Mouse (Mus musculus) heart, postnatal 25 days (tissue): ENCODE data around the gene Adra2c. TPM values are rescaled to one million over a fixed set of nuclear protein-coding genes. Genes with fewer than 3 reads are reported as not detected.

Experiments
- DNase-seq: peaks from one replicate; pipeline ENCODE4 v3.0.0; 2022; ENCODE audit warnings: low spot score
- intact Hi-C: fragments of 180-260 bp; cut with DNase I; formaldehyde crosslinking; loops from one replicate; pipeline ENCODE4 v1.15.1; 2025
- total RNA-seq, 2 experiments: library from RNA; stranded (reverse); gene quantifications; 2 replicates each; pipeline ENCODE4 v1.2.3; 2021

Adra2c gene
- under 1 TPM; 0.34 to 0.47 TPM for total RNA-seq

DNA sequence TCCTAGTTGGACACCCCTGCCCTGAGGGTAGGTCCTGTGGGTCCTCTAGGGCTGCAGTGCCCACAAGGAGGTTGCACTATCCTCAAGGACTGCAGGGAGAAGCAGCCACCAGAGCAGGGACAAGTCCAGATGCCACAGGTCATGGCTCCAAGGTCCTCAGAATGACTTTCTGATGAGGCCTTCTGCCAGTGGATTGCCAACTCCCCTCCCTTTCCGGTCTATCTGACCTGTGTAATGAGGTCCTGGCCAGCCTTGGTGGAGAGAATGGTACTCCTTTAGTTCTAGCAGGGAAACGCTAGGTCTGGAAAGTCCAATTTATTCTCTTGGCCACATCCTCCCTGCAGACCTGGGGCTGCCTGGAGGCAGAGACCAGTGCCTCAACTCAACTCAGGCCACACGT lies at the start of gene Adra2c:
Gene Adra2c, plus strand, starts transcription at position 301 of the 400 bp plus-strand sequence.
- intact Hi-C loops, result no loop called here
- DNase-seq, result no peak

DNA sequence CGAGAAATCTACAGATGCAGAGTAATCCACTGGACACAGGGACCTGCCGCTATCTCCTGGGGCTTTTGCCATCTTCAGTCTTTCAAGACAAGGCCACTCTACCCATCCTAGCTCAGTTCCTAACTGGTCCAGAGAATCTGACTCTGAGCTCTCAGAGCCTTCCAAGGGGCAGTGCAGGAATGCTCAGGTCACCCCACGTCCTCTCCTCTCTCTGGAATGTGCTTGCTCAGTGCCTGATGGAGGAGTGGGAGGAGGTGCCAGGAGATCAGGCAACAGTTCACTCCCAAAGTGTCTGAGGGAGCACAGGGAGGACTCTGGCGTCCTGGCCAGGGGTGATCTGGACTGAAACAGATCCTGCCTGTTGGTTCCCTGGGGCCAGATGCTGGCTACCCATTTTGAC lies 45.0 kb upstream of the Adra2c start:
- DNase-seq, result no peak
- intact Hi-C loops, result no loop called here

DNA sequence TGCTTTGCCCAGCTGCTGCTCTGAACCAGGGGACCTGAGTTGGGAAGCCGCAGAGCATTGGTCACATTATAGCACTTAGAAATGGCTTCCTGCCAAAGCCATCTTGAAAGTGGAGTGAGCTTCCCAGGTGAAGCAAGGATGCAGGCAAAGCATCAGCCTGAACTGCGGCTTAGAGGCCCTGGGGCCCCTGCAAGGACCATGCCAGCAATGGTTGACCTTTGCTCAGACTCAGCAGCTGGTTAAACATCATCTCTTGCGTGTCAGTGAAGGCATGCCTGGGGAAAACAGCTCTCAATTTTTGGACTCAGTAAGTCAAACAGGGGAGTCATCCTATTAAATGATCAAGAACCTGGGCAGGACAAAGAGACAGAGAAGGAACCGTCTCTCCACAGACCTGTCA lies 40.4 kb upstream of the Adra2c start:
- no peak for DNase-seq
- intact Hi-C loops, result no loop called here

- DNase-seq, result no peak
- intact Hi-C loops, result no loop called here
Measured at GRCm38 (mm10) chr5:35238627-35239026, 39.5 kb upstream of the Adra2c start.

DNA sequence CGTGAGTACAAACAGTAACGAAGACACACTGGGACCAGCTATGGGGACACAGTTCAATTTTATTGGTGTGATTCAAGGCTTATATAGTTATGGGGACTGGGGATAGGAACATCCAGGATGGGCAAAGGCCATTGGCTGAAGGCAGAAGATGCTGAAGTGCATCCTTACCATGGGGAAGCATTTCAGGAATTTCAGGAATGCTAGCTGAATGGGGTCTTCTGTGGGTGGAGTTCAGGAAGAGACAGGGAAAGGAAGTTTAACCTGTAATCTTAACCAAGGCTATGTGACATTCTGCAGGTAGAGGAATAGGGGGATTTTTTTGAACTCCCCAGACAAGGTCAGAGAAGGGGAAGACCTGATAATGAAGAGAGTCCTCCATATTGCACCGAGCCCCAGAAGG lies 36.6 kb upstream of the Adra2c start:
- intact Hi-C loops, result loop anchor here (10.0 kb wide), 1 partner anchor 103 kb away; no protein-coding TSS in a partner anchor
- DNase-seq, result no peak

GRCm38 (mm10) chr5:35244204-35244603 lies 33.9 kb upstream of the Adra2c start:
- intact Hi-C loops, result loop anchor here (10.0 kb wide), 1 partner anchor 101 kb away; no protein-coding TSS in a partner anchor
- DNase-seq, result no peak

- intact Hi-C loops, result loop anchor here (10.0 kb wide), 1 partner anchor 99 kb away; no protein-coding TSS in a partner anchor
- DNase-seq, result no peak
Measured at GRCm38 (mm10) chr5:35245555-35246273, 32.4 kb upstream of the Adra2c start.

- intact Hi-C loops, result no loop called here
- DNase-seq, result no peak
Measured at GRCm38 (mm10) chr5:35254964-35255716, 23.0 kb upstream of the Adra2c start.

GRCm38 (mm10) chr5:35263716-35264115 lies 14.4 kb upstream of the Adra2c start:
- no peak for DNase-seq
- intact Hi-C loops, result no loop called here

DNA sequence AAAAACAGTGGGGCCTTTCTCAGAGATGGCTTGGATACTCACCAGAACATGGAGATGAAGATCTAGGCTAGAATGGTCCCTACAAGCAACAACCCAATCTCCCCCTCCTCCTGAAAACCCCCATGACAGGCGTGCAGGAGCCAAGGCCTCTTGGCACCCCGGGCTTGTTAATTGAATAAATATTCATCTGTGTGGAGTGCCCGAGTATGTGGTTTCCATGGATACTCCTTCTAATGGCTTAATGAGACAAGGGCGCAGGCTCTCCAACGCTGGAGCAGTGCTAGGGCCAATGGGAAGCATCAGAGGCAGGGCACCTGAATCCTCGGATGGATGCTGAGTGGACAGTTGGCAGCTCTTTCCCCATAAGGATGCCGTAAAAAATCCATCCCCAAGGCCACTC lies 10.6 kb upstream of the Adra2c start:
- intact Hi-C loops, result no loop called here
- DNase-seq, result no peak

- intact Hi-C loops, result no loop called here
- DNase-seq, result no peak
Measured at GRCm38 (mm10) chr5:35275356-35275755, 2.8 kb upstream of the Adra2c start.

GRCm38 (mm10) chr5:35278741-35279695 lies 899 bp downstream of the Adra2c start:
- intact Hi-C loops, result no loop called here
- no peak for DNase-seq

DNA sequence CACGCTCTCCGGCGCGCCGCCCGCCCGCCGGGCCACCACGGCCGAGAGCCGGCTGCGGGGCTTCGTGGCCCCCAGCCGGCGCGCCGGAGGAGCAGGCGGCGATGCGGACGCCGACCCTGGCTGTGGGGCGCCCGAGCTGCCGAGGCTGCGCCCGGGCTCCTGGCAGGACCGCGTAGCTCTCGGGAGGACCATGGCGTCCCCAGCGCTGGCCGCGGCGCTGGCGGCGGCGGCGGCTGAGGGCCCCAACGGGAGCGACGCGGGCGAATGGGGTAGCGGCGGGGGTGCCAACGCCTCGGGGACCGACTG lies 1.5 kb downstream of the Adra2c start:
- intact Hi-C loops, result no loop called here
- no peak for DNase-seq

DNA sequence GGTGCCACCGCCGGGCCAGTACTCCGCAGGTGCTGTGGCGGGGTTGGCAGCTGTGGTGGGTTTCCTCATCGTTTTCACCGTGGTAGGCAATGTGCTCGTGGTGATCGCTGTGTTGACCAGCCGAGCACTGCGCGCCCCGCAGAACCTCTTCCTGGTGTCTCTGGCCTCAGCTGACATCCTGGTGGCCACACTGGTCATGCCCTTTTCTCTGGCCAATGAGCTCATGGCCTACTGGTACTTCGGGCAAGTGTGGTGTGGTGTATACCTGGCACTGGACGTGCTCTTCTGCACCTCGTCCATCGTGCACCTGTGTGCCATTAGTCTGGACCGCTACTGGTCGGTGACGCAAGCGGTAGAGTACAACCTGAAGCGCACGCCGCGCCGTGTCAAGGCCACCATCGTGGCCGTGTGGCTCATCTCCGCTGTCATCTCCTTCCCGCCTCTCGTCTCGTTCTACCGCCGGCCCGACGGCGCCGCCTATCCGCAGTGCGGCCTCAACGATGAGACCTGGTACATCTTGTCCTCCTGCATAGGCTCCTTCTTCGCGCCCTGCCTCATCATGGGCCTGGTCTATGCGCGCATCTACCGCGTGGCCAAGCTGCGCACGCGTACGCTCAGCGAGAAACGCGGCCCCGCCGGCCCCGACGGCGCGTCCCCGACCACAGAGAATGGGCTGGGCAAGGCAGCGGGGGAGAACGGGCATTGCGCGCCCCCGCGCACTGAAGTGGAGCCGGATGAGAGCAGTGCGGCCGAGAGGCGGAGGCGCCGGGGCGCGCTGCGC lies 2.1 kb downstream of the Adra2c start:
- intact Hi-C loops, result no loop called here
- no peak for DNase-seq

- intact Hi-C loops, result no loop called here
- DNase-seq, result no peak
Measured at GRCm38 (mm10) chr5:35280783-35281165, 2.7 kb downstream of the Adra2c start.

DNA sequence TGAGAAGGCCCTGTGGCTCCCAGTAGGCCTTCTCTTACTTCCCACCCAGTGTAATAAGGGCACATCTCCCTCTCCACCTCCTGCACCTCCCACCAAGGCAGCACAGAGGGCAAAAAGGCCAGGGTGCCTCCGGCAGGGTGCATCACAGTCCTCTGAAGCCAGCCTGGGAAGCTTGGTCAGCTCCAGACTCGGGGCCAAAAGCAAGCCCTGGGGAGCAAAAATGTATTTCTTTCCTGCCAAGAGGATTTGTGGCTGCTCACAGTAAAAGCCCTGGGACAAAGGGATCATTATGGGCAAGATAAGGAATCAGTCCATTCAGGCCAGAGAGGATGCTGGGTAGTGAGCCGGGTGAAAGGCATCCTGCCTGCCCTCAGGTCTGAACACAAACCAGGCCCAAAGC lies 7.2 kb downstream of the Adra2c start:
- intact Hi-C loops, result no loop called here
- DNase-seq, result no peak

DNA sequence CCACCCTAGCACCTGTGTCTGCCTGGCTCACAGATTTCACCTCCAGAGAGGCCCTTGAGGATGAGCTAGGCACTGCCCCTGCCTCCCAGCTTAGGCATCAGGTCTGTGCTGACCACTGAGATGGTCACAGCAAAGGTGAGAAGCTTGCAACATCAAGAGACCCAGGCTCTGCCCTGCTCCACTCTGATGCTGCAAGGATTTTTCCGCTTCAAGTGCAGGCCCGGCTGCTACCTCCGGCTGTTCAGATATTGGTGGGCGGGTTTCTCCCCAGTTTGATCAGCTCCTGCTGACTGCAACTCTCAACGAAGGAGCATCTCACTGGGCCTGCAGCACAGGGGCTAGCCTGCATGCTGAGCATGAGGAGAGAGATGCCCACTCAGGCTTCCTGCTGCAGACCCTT lies 8.1 kb downstream of the Adra2c start:
- intact Hi-C loops, result no loop called here
- no peak for DNase-seq

GRCm38 (mm10) chr5:35299621-35300020 lies 21.5 kb downstream of the Adra2c start:
- DNase-seq, result no peak
- intact Hi-C loops, result no loop called here

- intact Hi-C loops, result no loop called here
- DNase-seq, result no peak
Measured at GRCm38 (mm10) chr5:35304191-35304590, 26.1 kb downstream of the Adra2c start.

DNA sequence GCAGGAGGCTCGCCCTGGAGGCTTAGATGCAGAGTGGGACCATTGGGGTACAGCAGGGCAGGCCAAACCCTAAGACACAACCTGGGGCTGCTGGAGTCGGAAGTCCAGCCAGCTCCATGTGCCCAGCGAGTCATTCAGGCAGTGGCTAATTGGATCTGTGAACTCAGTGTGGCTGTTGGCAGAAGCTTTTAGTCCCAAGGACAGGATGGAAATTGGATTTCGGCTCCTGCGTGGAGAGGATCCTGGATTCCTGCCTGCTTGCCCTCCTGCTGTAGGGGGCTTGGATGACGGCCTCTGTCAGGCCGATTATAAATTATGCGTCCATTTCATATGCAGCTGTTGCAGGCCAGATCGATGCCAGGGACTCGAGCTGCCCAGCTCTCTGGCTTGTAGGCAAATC lies 27.2 kb downstream of the Adra2c start:
- intact Hi-C loops, result no loop called here

More for the DNA sequence above, 27.2 kb downstream of the Adra2c start:
- DNase-seq, result no peak
